Mouse (Mus musculus) forebrain, embryonic 15.5 days (tissue): ENCODE data around the gene Mphosph10. TPM values are rescaled to one million over a fixed set of nuclear protein-coding genes. Genes with fewer than 3 reads are reported as not detected.

Experiments used
- ATAC-seq: fragments of 200-750 bp; cut with Nextera tagmentation; replicated peaks from 2 replicates; pipeline ENCODE4 v1.8.0; 2017; ENCODE audit warnings: mild to moderate bottlenecking, moderate TSS enrichment, moderate library complexity
- H3K27ac ChIP-seq: fragments of 300-500 bp; sonication (generic); replicated peaks from 2 replicates; pipeline ENCODE4 v1.5.1; 2015; ENCODE audit warnings: mild to moderate bottlenecking, inconsistent platforms
- H3K27me3 ChIP-seq: fragments of 300-500 bp; sonication (generic); 2 replicates; pipeline ENCODE4 v1.6.1; 2015; ENCODE audit warnings: inconsistent platforms
- H3K36me3 ChIP-seq: fragments of 300-500 bp; sonication (generic); 2 replicates; pipeline ENCODE4 v1.6.1; 2015; ENCODE audit warnings: mild to moderate bottlenecking, inconsistent platforms
- H3K4me1 ChIP-seq: fragments of 300-500 bp; sonication (generic); 2 replicates; pipeline ENCODE4 v1.6.1; 2015; ENCODE audit warnings: inconsistent platforms
- H3K4me2 ChIP-seq: fragments of 300-500 bp; sonication (generic); replicated peaks from 2 replicates; pipeline ENCODE4 v1.6.1; 2015; ENCODE audit warnings: mild to moderate bottlenecking, inconsistent platforms
- H3K4me3 ChIP-seq: fragments of 300-500 bp; sonication (generic); 2 replicates; pipeline ENCODE4 v1.5.1; 2015; ENCODE audit warnings: mild to moderate bottlenecking, inconsistent platforms
- H3K9ac ChIP-seq: fragments of 300-500 bp; sonication (generic); replicated peaks from 2 replicates; pipeline ENCODE4 v1.6.1; 2015; ENCODE audit warnings: mild to moderate bottlenecking, inconsistent platforms
- H3K9me3 ChIP-seq: fragments of 300-500 bp; sonication (generic); 2 replicates; pipeline ENCODE4 v1.6.1; 2016; ENCODE audit warnings: inconsistent platforms
- WGBS: fragments of 180-500 bp; shearing (Covaris S2); methylation state at CpG from one replicate; pipeline ENCODE4 v1.1.7; 2015; ENCODE audit warnings: mixed read lengths; 5-methylcytosine and 5-hydroxymethylcytosine counted together
- polyA plus RNA-seq: library from polyadenylated mRNA; unstranded; fragments of >200 nt; fragmentation: Nextera tagmentation; extraction: Ambion mirVana; gene quantifications from 2 replicates; pipeline ENCODE4 v1.2.1, GENCODE M21; 2015

Mphosph10 gene
- polyA plus RNA-seq, 1 experiment from 2014 or later = 30.2 TPM

GRCm38 (mm10) chr7:64332686-64333085, 59.4 kb downstream of the Mphosph10 start:
- H3K27ac ChIP-seq = no peak overlapping the region
- H3K4me1 ChIP-seq = peaks cover 5% of the 10 kb centered on the region; the same call in 1 of the 2 replicates
- H3K9ac ChIP-seq = no peak overlapping the region
- no peaks in the 10 kb centered on the region for H3K9me3 ChIP-seq
- ATAC-seq = no peak
- peaks cover 22% of the 10 kb centered on the region; the same call in 1 of the 2 replicates for H3K36me3 ChIP-seq
- H3K4me2 ChIP-seq = no peak overlapping the region
- H3K4me3 ChIP-seq = no peak overlapping the region
- H3K27me3 ChIP-seq = no peaks in the 10 kb centered on the region
- WGBS = 93% methylated on average over 1 of the region's 1 CpGs

GRCm38 (mm10) chr7:64331309-64331708, 60.8 kb downstream of the Mphosph10 start:
- Histone ChIP-seq H3K36me3 (peaks cover 10% of the 10 kb centered on the region; the same call in 1 of the 2 replicates), H3K4me1 (peaks cover 5% of the 10 kb centered on the region; the same call in 1 of the 2 replicates), H3K27me3 (no peaks in the 10 kb centered on the region), H3K4me2 (no peak overlapping the region), H3K4me3 (no peak overlapping the region), H3K9ac (no peak overlapping the region), H3K9me3 (no peaks in the 10 kb centered on the region), H3K27ac (no peak overlapping the region)
- ATAC-seq = no peak
- 88% methylated on average over 3 of the region's 3 CpGs for WGBS

- H3K9ac ChIP-seq = no peak overlapping the region
- ATAC-seq = no peak
- 90% methylated on average over 4 of the region's 4 CpGs for WGBS
Measured at GRCm38 (mm10) chr7:64327486-64327885, 64.6 kb downstream of the Mphosph10 start.

GRCm38 (mm10) chr7:64326892-64327291, 65.2 kb downstream of the Mphosph10 start:
- Histone ChIP-seq H3K9ac (no peak overlapping the region), H3K9me3 (no peaks in the 10 kb centered on the region), H3K27ac (no peak overlapping the region), H3K36me3 (peaks cover 6% of the 10 kb centered on the region; the same call in 1 of the 2 replicates), H3K27me3 (no peaks in the 10 kb centered on the region), H3K4me1 (no peaks in the 10 kb centered on the region), H3K4me2 (no peak overlapping the region), H3K4me3 (no peak overlapping the region)
- 22% methylated on average over 1 of the region's 1 CpGs for WGBS
- peak; percentile 77 for ATAC-seq

More at GRCm38 (mm10) chr7:64327486-64327885, 64.6 kb downstream of the Mphosph10 start:
- Histone ChIP-seq H3K27ac (no peak overlapping the region), H3K27me3 (no peaks in the 10 kb centered on the region), H3K4me2 (no peak overlapping the region), H3K36me3 (peaks cover 6% of the 10 kb centered on the region; the same call in 1 of the 2 replicates), H3K4me1 (no peaks in the 10 kb centered on the region), H3K9me3 (no peaks in the 10 kb centered on the region), H3K4me3 (no peak overlapping the region)

Other genes starting within 250 kb of the Mphosph10 start
- 0.11 and 0.15 TPM in 2 replicates for gene Trpm1, start 238.4 kb downstream of the Mphosph10 start, polyA plus RNA-seq
- gene Mtmr10, start 104.6 kb downstream of the Mphosph10 start, polyA plus RNA-seq = 7.5 and 8.7 TPM in 2 replicates
- 7.5 and 8.5 TPM in 2 replicates for gene Fan1, start 18.2 kb downstream of the Mphosph10 start, polyA plus RNA-seq
- 31.9 and 38.0 TPM in 2 replicates for gene Mcee, start 339 bp upstream of the Mphosph10 start, polyA plus RNA-seq
- 159 and 172 TPM in 2 replicates for gene Apba2, start 109.4 kb upstream of the Mphosph10 start, polyA plus RNA-seq